Mouse (Mus musculus): Measurements from ENCODE around the gene Hoxb3.

Hoxb3 gene

GRCm38 (mm10) chr11:96317608-96318367 is 5.3 kb upstream of the Hoxb3 start, which contains the start of gene Hoxb4:
TSS of gene Hoxb4 (plus strand) at chr11:96318267.
- no peak for ATAC-seq (ENCODE audit: low TSS enrichment)

- ATAC-seq (ENCODE audit: low TSS enrichment), result no peak
Measured at GRCm38 (mm10) chr11:96318368-96319070, 4.6 kb upstream of the Hoxb3 start.

GRCm38 (mm10) chr11:96319071-96319902 is 3.8 kb upstream of the Hoxb3 start:
- no peak for ATAC-seq (ENCODE audit: low TSS enrichment)

GRCm38 (mm10) chr11:96319910-96320309 is 3.2 kb upstream of the Hoxb3 start:
- ATAC-seq (ENCODE audit: low TSS enrichment), result no peak

GRCm38 (mm10) chr11:96320688-96321087 is 2.4 kb upstream of the Hoxb3 start:
- ATAC-seq (ENCODE audit: low TSS enrichment), result no peak

- ATAC-seq (ENCODE audit: low TSS enrichment), result no peak
Measured at GRCm38 (mm10) chr11:96321846-96322245, 1.3 kb upstream of the Hoxb3 start.

- ATAC-seq (ENCODE audit: low TSS enrichment), result no peak
Measured at GRCm38 (mm10) chr11:96322738-96323137, 388 bp upstream of the Hoxb3 start.

GRCm38 (mm10) chr11:96324125-96324524 is 999 bp downstream of the Hoxb3 start:
- no peak for ATAC-seq (ENCODE audit: low TSS enrichment)

- no peak for ATAC-seq (ENCODE audit: low TSS enrichment)
Measured at GRCm38 (mm10) chr11:96324965-96325364, 1.8 kb downstream of the Hoxb3 start.

- no peak for ATAC-seq (ENCODE audit: low TSS enrichment)
Measured at GRCm38 (mm10) chr11:96325747-96326212, 2.7 kb downstream of the Hoxb3 start.

GRCm38 (mm10) chr11:96326705-96327104 is 3.6 kb downstream of the Hoxb3 start:
- ATAC-seq (ENCODE audit: low TSS enrichment), result no peak

- ATAC-seq (ENCODE audit: low TSS enrichment), result no peak
Measured at GRCm38 (mm10) chr11:96327122-96327521, 4.0 kb downstream of the Hoxb3 start.

GRCm38 (mm10) chr11:96327750-96328149 is 4.6 kb downstream of the Hoxb3 start:
- ATAC-seq (ENCODE audit: low TSS enrichment), result no peak

GRCm38 (mm10) chr11:96328605-96329004 is 5.5 kb downstream of the Hoxb3 start:
- ATAC-seq (ENCODE audit: low TSS enrichment), result no peak

GRCm38 (mm10) chr11:96332105-96332504 is 9.0 kb downstream of the Hoxb3 start:
- ATAC-seq (ENCODE audit: low TSS enrichment), result no peak

GRCm38 (mm10) chr11:96332618-96333032 is 9.5 kb downstream of the Hoxb3 start:
- ATAC-seq (ENCODE audit: low TSS enrichment), result no peak

GRCm38 (mm10) chr11:96333241-96334001 is 10.3 kb downstream of the Hoxb3 start:
- ATAC-seq (ENCODE audit: low TSS enrichment), result no peak

GRCm38 (mm10) chr11:96334002-96334364 is 10.9 kb downstream of the Hoxb3 start:
- ATAC-seq (ENCODE audit: low TSS enrichment), result no peak

GRCm38 (mm10) chr11:96334998-96335397 is 11.9 kb downstream of the Hoxb3 start:
- no peak for ATAC-seq (ENCODE audit: low TSS enrichment)

- ATAC-seq (ENCODE audit: low TSS enrichment), result no peak
Measured at GRCm38 (mm10) chr11:96336597-96336996, 13.5 kb downstream of the Hoxb3 start.

GRCm38 (mm10) chr11:96337026-96337425 is 13.9 kb downstream of the Hoxb3 start:
- no peak for ATAC-seq (ENCODE audit: low TSS enrichment)
